Mouse (Mus musculus): Measurements from ENCODE around the gene Pan3. TPM values are rescaled to one million over a fixed set of nuclear protein-coding genes. Genes with fewer than 3 reads are reported as not detected.
A peak's percentile ranks its signal among the peaks of the same experiment; 100 is the strongest.

Gene Pan3
- total and polyA plus RNA-seq, 3 experiments = 60.6 to 61.5 TPM; not detected in 1

DNA sequence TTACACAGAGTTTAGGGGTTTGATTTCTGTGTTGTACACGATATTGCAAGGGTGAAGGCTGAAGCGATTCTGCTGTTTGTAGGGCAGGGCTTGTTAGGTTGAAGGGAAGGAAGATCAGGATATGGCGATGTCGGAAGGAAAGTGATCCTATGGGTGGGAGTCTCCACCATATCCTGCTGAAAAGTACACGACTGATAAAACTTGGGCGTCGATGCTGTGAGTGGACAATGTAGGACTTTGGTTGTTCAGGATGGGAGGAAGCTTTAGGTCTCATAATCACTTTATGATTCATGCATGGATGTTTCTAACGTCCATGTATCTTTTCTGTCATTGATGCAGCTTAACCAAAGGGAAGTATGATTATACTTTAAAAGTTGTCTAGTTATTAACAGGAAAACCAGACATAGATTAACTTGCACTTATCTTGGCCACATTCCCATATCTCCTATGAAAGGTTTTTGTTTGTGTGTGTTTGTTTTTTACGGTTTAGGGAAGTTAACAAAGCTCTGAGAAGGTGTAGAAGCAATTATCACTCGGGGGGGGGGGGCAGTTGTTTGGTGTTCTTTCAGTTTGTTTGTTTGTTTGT, 64.9 kb downstream of the Pan3 start (continued):
- TF ChIP-seq USF1 (IDR thresholded peaks at IDR 0.05; ENCODE audit: low read depth, low read length) (no peak), MYC (IDR thresholded peaks at IDR 0.05; ENCODE audit: low read depth, low read length) (peak; percentile 46; the same call in 1 of the 2 replicates), EP300 (IDR thresholded peaks at IDR 0.05; ENCODE audit: low read depth in 1 of 2, low read length in 2 of 2) (peak; percentile 97 to 98), TBP (IDR thresholded peaks at IDR 0.05; ENCODE audit: low read depth, low read length) (no peak), MXI1 (IDR thresholded peaks at IDR 0.05; ENCODE audit: low read depth, low read length) (no peak; the same call in 1 of the 2 replicates), ZNF384 (IDR thresholded peaks at IDR 0.05; ENCODE audit: low read depth, low read length) (peak; percentile 58; the same call in 1 of the 2 replicates), RCOR1 (IDR thresholded peaks at IDR 0.05; ENCODE audit: low read depth, low read length) (peak; percentile 96), NRF1 (IDR thresholded peaks at IDR 0.05; ENCODE audit: insufficient read depth, low read depth, low read length, poor library complexity, severe bottlenecking) (no peak), ZMIZ1 (IDR thresholded peaks at IDR 0.05; ENCODE audit: low read depth, low read length) (no peak), MAZ (IDR thresholded peaks at IDR 0.05; ENCODE audit: low read depth, low read length) (0 out of 2 replicates have a peak, but pooled peaks have one; percentile 9), CHD2 (IDR thresholded peaks at IDR 0.05; ENCODE audit: low read length) (no peak), ZC3H11A (IDR thresholded peaks at IDR 0.05; ENCODE audit: low read depth, low read length) (no peak), E2F4 (IDR thresholded peaks at IDR 0.05; ENCODE audit: borderline replicate concordance, low read depth, low read length) (no peak), RAD21 (IDR thresholded peaks at IDR 0.05; ENCODE audit: low read depth, low read length) (no peak), CTCF (IDR thresholded peaks at IDR 0.05 in 2 of 3, conservative IDR thresholded peaks at IDR 0.05 in 1 of 3; ENCODE audit: control insufficient read depth in 1 of 3, insufficient read depth in 1 of 3, low read depth in 2 of 3, low read length in 3 of 3, poor library complexity in 1 of 3, severe bottlenecking in 1 of 3) (no peak), ZKSCAN1 (IDR thresholded peaks at IDR 0.05; ENCODE audit: low read depth, low read length) (no peak), NELFE (IDR thresholded peaks at IDR 0.05; ENCODE audit: low read depth, low read length) (no peak), USF2 (IDR thresholded peaks at IDR 0.05; ENCODE audit: borderline replicate concordance in 1 of 2, insufficient read depth in 1 of 2, low read depth in 1 of 2, low read length in 2 of 2) (no peak), POLR2AphosphoS2 (IDR thresholded peaks at IDR 0.05; ENCODE audit: low read length) (no peak), GABPA (IDR thresholded peaks at IDR 0.05; ENCODE audit: low read depth, low read length) (no peak)

DNA sequence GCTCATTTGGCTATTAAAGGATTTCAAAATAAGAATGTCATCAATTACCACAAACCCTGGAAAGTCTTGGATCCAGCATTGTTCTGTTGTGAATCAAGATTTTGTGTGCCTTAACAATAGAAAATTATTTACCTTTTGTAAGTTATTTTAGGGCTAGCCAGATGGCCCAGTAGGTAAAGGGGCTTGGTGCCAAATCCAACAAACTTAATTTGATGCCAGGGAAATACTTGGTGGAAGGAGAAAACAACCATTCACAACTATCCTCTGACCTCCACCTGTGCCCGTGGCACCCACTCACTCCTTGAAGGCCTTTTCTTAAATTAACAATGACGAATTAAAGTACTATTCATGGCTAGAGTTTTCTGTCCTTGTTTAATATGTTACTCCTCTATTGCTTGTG, 66.0 kb downstream of the Pan3 start:
- H3K36me3 ChIP-seq (ENCODE audit: control insufficient read depth in 1 of 2, insufficient read depth in 2 of 2, low read length in 2 of 2) = peaks cover 15 to 58% of the 10 kb centered on the region in 2 experiments
- H3K9me3 ChIP-seq (replicated peaks; ENCODE audit: insufficient read depth, low read length) = no peaks in the 10 kb centered on the region
- TF ChIP-seq CHD1 (IDR thresholded peaks at IDR 0.05; ENCODE audit: low read depth, low read length) = no peak
- TF ChIP-seq KAT2A (conservative IDR thresholded peaks at IDR 0.05; ENCODE audit: low read depth, low read length) = no peak
- TF ChIP-seq RAD21 (IDR thresholded peaks at IDR 0.05; ENCODE audit: low read depth, low read length) = no peak
- H3K27ac ChIP-seq (ENCODE audit: control insufficient read depth, low read depth, low read length) = no peak overlapping the region
- no peak overlapping the region for H3K9ac ChIP-seq (ENCODE audit: control insufficient read depth, low read depth, low read length, poor library complexity, severe bottlenecking)
- H3K27me3 ChIP-seq (ENCODE audit: control insufficient read depth in 1 of 2, insufficient read depth in 2 of 2, low read length in 2 of 2) = no peaks in the 10 kb centered on the region
- no peak for DNase-seq (ENCODE audit: low read depth, low spot score)
- H3K4me3 ChIP-seq (ENCODE audit: control insufficient read depth in 1 of 2, insufficient read depth in 1 of 2, low read depth in 2 of 2, low read length in 2 of 2) = no peak overlapping the region
- peaks cover 14% of the 10 kb centered on the region for H3K79me2 ChIP-seq (ENCODE audit: control insufficient read depth, insufficient read depth, low read length, poor library complexity)
- peaks cover 34 to 38% of the 10 kb centered on the region in 2 experiments for H3K4me1 ChIP-seq (ENCODE audit: control insufficient read depth in 1 of 2, insufficient read depth in 2 of 2, low read length in 2 of 2)
